Mouse (Mus musculus): ENCODE data around the gene Fam83e. TPM values are rescaled to one million over a fixed set of nuclear protein-coding genes. Genes with fewer than 3 reads are reported as not detected.

The Fam83e gene
- polyA plus RNA-seq, 2 experiments, result 0.48 to 0.92 TPM

GRCm38 (mm10) chr7:45705873-45706281 is 15.1 kb upstream of the Fam83e start:
- WGBS, result 1% methylated on average over 7 of the region's 7 CpGs
- ATAC-seq (ENCODE audit: low FRiP score, low read depth) (no peak), DNase-seq (ENCODE audit: low spot score) (peak; percentile 52)
- H3K4me2 ChIP-seq (replicated peaks; ENCODE audit: low read depth, low read length, severe bottlenecking), result peak overlapping the region; percentile 88
- no peak for TF ChIP-seq POLR2A (IDR thresholded peaks at IDR 0.05; ENCODE audit: borderline replicate concordance, extremely low read depth, insufficient read depth, insufficient read length)
- peak overlapping the region; percentile 79; the same call in 1 of the 2 replicates for H3K27ac ChIP-seq (replicated peaks; ENCODE audit: low read depth, low read length)
- no peaks in the 10 kb centered on the region for H3K9me3 ChIP-seq (ENCODE audit: control insufficient read depth, low read length)
- H3K36me3 ChIP-seq (ENCODE audit: control insufficient read depth, insufficient read depth, low read length), result peaks cover 18% of the 10 kb centered on the region
- H3K27me3 ChIP-seq (ENCODE audit: control insufficient read depth, insufficient read depth, low read length), result no peaks in the 10 kb centered on the region
- peak overlapping the region; percentile 44; the same call in 1 of the 2 replicates for H3K9ac ChIP-seq (ENCODE audit: low read depth, low read length, severe bottlenecking)
- H3K4me3 ChIP-seq (replicated peaks; ENCODE audit: low read length), result peak overlapping the region; percentile 63
- peaks cover 35% of the 10 kb centered on the region for H3K4me1 ChIP-seq (ENCODE audit: control insufficient read depth, insufficient read depth, low read length)

GRCm38 (mm10) chr7:45706721-45707241 is 14.2 kb upstream of the Fam83e start:
- ATAC-seq (ENCODE audit: low FRiP score, low read depth), result no peak
- Histone ChIP-seq H3K4me2 (replicated peaks; ENCODE audit: low read depth, low read length, severe bottlenecking) (peak overlapping the region; percentile 88), H3K36me3 (ENCODE audit: control insufficient read depth, insufficient read depth, low read length) (peaks cover 27% of the 10 kb centered on the region), H3K9me3 (ENCODE audit: control insufficient read depth, low read length) (no peaks in the 10 kb centered on the region), H3K27ac (replicated peaks; ENCODE audit: low read depth, low read length) (peak overlapping the region; percentile 74), H3K4me3 (replicated peaks; ENCODE audit: low read length) (peak overlapping the region; percentile 63), H3K4me1 (ENCODE audit: control insufficient read depth, insufficient read depth, low read length) (peaks cover 29% of the 10 kb centered on the region), H3K27me3 (ENCODE audit: control insufficient read depth, insufficient read depth, low read length) (no peaks in the 10 kb centered on the region), H3K9ac (ENCODE audit: low read depth, low read length, severe bottlenecking) (peak overlapping the region; percentile 60)
- no peak for TF ChIP-seq POLR2A (IDR thresholded peaks at IDR 0.05; ENCODE audit: borderline replicate concordance, extremely low read depth, insufficient read depth, insufficient read length)
- 0% methylated on average over 31 of the region's 45 CpGs for WGBS
- peak; percentile 58 for DNase-seq (ENCODE audit: low spot score)

- Histone ChIP-seq H3K9ac (ENCODE audit: low read depth, low read length, severe bottlenecking) (no peak overlapping the region), H3K4me3 (replicated peaks; ENCODE audit: low read length) (peak overlapping the region; percentile 63), H3K27ac (replicated peaks; ENCODE audit: low read depth, low read length) (peak overlapping the region; percentile 74), H3K36me3 (ENCODE audit: control insufficient read depth, insufficient read depth, low read length) (peaks cover 34% of the 10 kb centered on the region), H3K4me2 (replicated peaks; ENCODE audit: low read depth, low read length, severe bottlenecking) (peak overlapping the region; percentile 88), H3K9me3 (ENCODE audit: control insufficient read depth, low read length) (no peaks in the 10 kb centered on the region), H3K27me3 (ENCODE audit: control insufficient read depth, insufficient read depth, low read length) (no peaks in the 10 kb centered on the region), H3K4me1 (ENCODE audit: control insufficient read depth, insufficient read depth, low read length) (peaks cover 29% of the 10 kb centered on the region)
- ATAC-seq (ENCODE audit: low FRiP score, low read depth) (peak; percentile 25), DNase-seq (ENCODE audit: low spot score) (peak; percentile 84)
- WGBS, result 0% methylated on average over 27 of the region's 27 CpGs
- no peak for TF ChIP-seq POLR2A (IDR thresholded peaks at IDR 0.05; ENCODE audit: borderline replicate concordance, extremely low read depth, insufficient read depth, insufficient read length)
Observed at GRCm38 (mm10) chr7:45707375-45707967, 13.5 kb upstream of the Fam83e start.

GRCm38 (mm10) chr7:45708221-45708761 is 12.7 kb upstream of the Fam83e start:
- no peak for DNase-seq (ENCODE audit: low spot score)
- peaks cover 28% of the 10 kb centered on the region for H3K4me1 ChIP-seq (ENCODE audit: control insufficient read depth, insufficient read depth, low read length)
- H3K4me2 ChIP-seq (replicated peaks; ENCODE audit: low read depth, low read length, severe bottlenecking), result peak overlapping the region; percentile 88
- H3K36me3 ChIP-seq (ENCODE audit: control insufficient read depth, insufficient read depth, low read length), result peaks cover 43% of the 10 kb centered on the region
- WGBS, result 29% methylated on average over 13 of the region's 13 CpGs
- no peaks in the 10 kb centered on the region for H3K9me3 ChIP-seq (ENCODE audit: control insufficient read depth, low read length)
- ATAC-seq (ENCODE audit: low FRiP score, low read depth), result no peak
- H3K27me3 ChIP-seq (ENCODE audit: control insufficient read depth, insufficient read depth, low read length), result no peaks in the 10 kb centered on the region
- H3K4me3 ChIP-seq (replicated peaks; ENCODE audit: low read length), result peak overlapping the region; percentile 63
- no peak overlapping the region for H3K9ac ChIP-seq (ENCODE audit: low read depth, low read length, severe bottlenecking)
- peak overlapping the region; percentile 74; the same call in 1 of the 2 replicates for H3K27ac ChIP-seq (replicated peaks; ENCODE audit: low read depth, low read length)
- no peak for TF ChIP-seq POLR2A (IDR thresholded peaks at IDR 0.05; ENCODE audit: borderline replicate concordance, extremely low read depth, insufficient read depth, insufficient read length)

- Histone ChIP-seq H3K27me3 (ENCODE audit: control insufficient read depth, insufficient read depth, low read length) (no peaks in the 10 kb centered on the region), H3K9ac (ENCODE audit: low read depth, low read length, severe bottlenecking) (no peak overlapping the region), H3K4me1 (ENCODE audit: control insufficient read depth, insufficient read depth, low read length) (peaks cover 21% of the 10 kb centered on the region), H3K27ac (replicated peaks; ENCODE audit: low read depth, low read length) (no peak overlapping the region), H3K4me2 (replicated peaks; ENCODE audit: low read depth, low read length, severe bottlenecking) (no peak overlapping the region), H3K4me3 (replicated peaks; ENCODE audit: low read length) (no peak overlapping the region), H3K9me3 (ENCODE audit: control insufficient read depth, low read length) (no peaks in the 10 kb centered on the region), H3K36me3 (ENCODE audit: control insufficient read depth, insufficient read depth, low read length) (peaks cover 45% of the 10 kb centered on the region)
- ATAC-seq (ENCODE audit: low FRiP score, low read depth), result no peak
- TF ChIP-seq POLR2A (IDR thresholded peaks at IDR 0.05; ENCODE audit: borderline replicate concordance, extremely low read depth, insufficient read depth, insufficient read length), result no peak
- DNase-seq (ENCODE audit: low spot score), result peak; percentile 42
- 49% methylated on average over 6 of the region's 6 CpGs for WGBS
Observed at GRCm38 (mm10) chr7:45709036-45709435, 12.0 kb upstream of the Fam83e start.
